Mouse (Mus musculus): ENCODE results near the gene Cabin1. TPM values are rescaled to one million over a fixed set of nuclear protein-coding genes. Genes with fewer than 3 reads are reported as not detected.

The Cabin1 gene
- total and polyA plus RNA-seq, 3 experiments = 27.2 to 115 (median 54.9) TPM

- Histone ChIP-seq H3K4me3 (ENCODE audit: control insufficient read depth in 1 of 2, insufficient read depth in 1 of 2, low read depth in 2 of 2, low read length in 2 of 2) (peak within 1 kb of the TSS; percentile 73 to 90), H3K36me3 (ENCODE audit: control insufficient read depth in 1 of 2, insufficient read depth in 2 of 2, low read length in 2 of 2) (peaks cover 0 to 5% of the 10 kb centered on the region in 2 experiments; a peak in 2 of 4 replicates), H3K27me3 (ENCODE audit: control insufficient read depth in 1 of 2, insufficient read depth in 2 of 2, low read length in 2 of 2) (no peaks in the 10 kb centered on the region), H3K27ac (ENCODE audit: control insufficient read depth, low read depth, low read length) (peak within 1 kb of the TSS; percentile 47), H3K9ac (ENCODE audit: control insufficient read depth, low read depth, low read length, poor library complexity, severe bottlenecking) (peak within 1 kb of the TSS; percentile 73), H3K9me3 (replicated peaks; ENCODE audit: insufficient read depth, low read length) (no peaks in the 10 kb centered on the region), H3K79me2 (ENCODE audit: control insufficient read depth, insufficient read depth, low read length, poor library complexity) (peaks cover 2% of the 10 kb centered on the region; the same call in 1 of the 2 replicates), H3K4me1 (ENCODE audit: control insufficient read depth in 1 of 2, insufficient read depth in 2 of 2, low read length in 2 of 2) (peaks cover 0 to 6% of the 10 kb centered on the region in 2 experiments; a peak in 2 of 4 replicates)
- peak; percentile 97 for DNase-seq (ENCODE audit: low read depth, low spot score)
- TF ChIP-seq GABPA (IDR thresholded peaks at IDR 0.05; ENCODE audit: low read depth, low read length) (peak; percentile 40; the same call in 1 of the 2 replicates), MAZ (IDR thresholded peaks at IDR 0.05; ENCODE audit: low read depth, low read length) (peak; percentile 42; the same call in 1 of the 2 replicates), USF2 (IDR thresholded peaks at IDR 0.05; ENCODE audit: borderline replicate concordance in 1 of 2, insufficient read depth in 1 of 2, low read depth in 1 of 2, low read length in 2 of 2) (peak; percentile 56 to 88; a peak in 3 of 4 replicates), E2F4 (IDR thresholded peaks at IDR 0.05; ENCODE audit: borderline replicate concordance, low read depth, low read length) (peak; percentile 41; the same call in 1 of the 2 replicates), CHD1 (IDR thresholded peaks at IDR 0.05; ENCODE audit: low read depth, low read length) (0 out of 2 replicates have a peak, but pooled peaks have one; percentile 30), NELFE (IDR thresholded peaks at IDR 0.05; ENCODE audit: low read depth, low read length) (peak; percentile 75), ZNF384 (IDR thresholded peaks at IDR 0.05; ENCODE audit: low read depth, low read length) (peak; percentile 28; the same call in 1 of the 2 replicates), MYB (IDR thresholded peaks at IDR 0.05; ENCODE audit: low read depth, low read length) (no peak), CHD2 (IDR thresholded peaks at IDR 0.05; ENCODE audit: low read length) (no peak), MXI1 (IDR thresholded peaks at IDR 0.05; ENCODE audit: low read depth, low read length) (peak; percentile 79), MAX (IDR thresholded peaks at IDR 0.05; ENCODE audit: low read length) (peak; percentile 95), SMC3 (IDR thresholded peaks at IDR 0.05; ENCODE audit: low read depth, low read length) (peak; percentile 48), BHLHE40 (IDR thresholded peaks at IDR 0.05; ENCODE audit: borderline replicate concordance, low read depth, low read length) (peak; percentile 78), TAL1 (IDR thresholded peaks at IDR 0.05; ENCODE audit: low read length) (no peak), UBTF (IDR thresholded peaks at IDR 0.05; ENCODE audit: borderline replicate concordance, insufficient read depth, low read depth, low read length) (no peak), POLR2AphosphoS2 (IDR thresholded peaks at IDR 0.05; ENCODE audit: low read length) (peak; percentile 70), ETS1 (IDR thresholded peaks at IDR 0.05; ENCODE audit: low read depth, low read length) (peak; percentile 51; the same call in 1 of the 2 replicates), POLR2AphosphoS5 (IDR thresholded peaks at IDR 0.05; ENCODE audit: borderline replicate concordance, low read depth, low read length) (no peak), SIN3A (IDR thresholded peaks at IDR 0.05; ENCODE audit: low read length) (peak; percentile 84), NRF1 (IDR thresholded peaks at IDR 0.05; ENCODE audit: insufficient read depth, low read depth, low read length, poor library complexity, severe bottlenecking) (no peak), ZMIZ1 (IDR thresholded peaks at IDR 0.05; ENCODE audit: low read depth, low read length) (peak; percentile 92), MEF2A (IDR thresholded peaks at IDR 0.05; ENCODE audit: extremely low read depth, insufficient replicate concordance, low read depth, low read length, poor library complexity, severe bottlenecking) (no peak), USF1 (IDR thresholded peaks at IDR 0.05; ENCODE audit: low read depth, low read length) (peak; percentile 97), CTCF (IDR thresholded peaks at IDR 0.05 in 2 of 3, conservative IDR thresholded peaks at IDR 0.05 in 1 of 3; ENCODE audit: control insufficient read depth in 1 of 3, insufficient read depth in 1 of 3, low read depth in 2 of 3, low read length in 3 of 3, poor library complexity in 1 of 3, severe bottlenecking in 1 of 3) (peak; percentile 23 to 78 (median 67); a peak in 5 of 6 replicates), ZC3H11A (IDR thresholded peaks at IDR 0.05; ENCODE audit: low read depth, low read length) (0 out of 2 replicates have a peak, but pooled peaks have one; percentile 11), POLR2A (IDR thresholded peaks at IDR 0.05; ENCODE audit: control insufficient read depth in 1 of 2, insufficient read depth in 1 of 2, low read depth in 1 of 2, low read length in 2 of 2, poor library complexity in 1 of 2) (peak; percentile 74 to 89), EP300 (IDR thresholded peaks at IDR 0.05; ENCODE audit: low read depth in 1 of 2, low read length in 2 of 2) (no peak; a peak in 1 of 4 replicates), JUND (IDR thresholded peaks at IDR 0.05; ENCODE audit: low read depth, low read length) (no peak), RCOR1 (IDR thresholded peaks at IDR 0.05; ENCODE audit: low read depth, low read length) (0 out of 2 replicates have a peak, but pooled peaks have one; percentile 14), HCFC1 (IDR thresholded peaks at IDR 0.05; ENCODE audit: low read depth, low read length) (peak; percentile 82), KAT2A (conservative IDR thresholded peaks at IDR 0.05; ENCODE audit: low read depth, low read length) (peak; percentile 48), ELF1 (IDR thresholded peaks at IDR 0.05; ENCODE audit: low read depth, low read length) (peak; percentile 62), ZKSCAN1 (IDR thresholded peaks at IDR 0.05; ENCODE audit: low read depth, low read length) (no peak), TCF12 (IDR thresholded peaks at IDR 0.05; ENCODE audit: low read depth, low read length) (0 out of 2 replicates have a peak, but pooled peaks have one; percentile 44)
Observed at GRCm38 (mm10) chr10:75772795-75773664, 8.9 kb upstream of the Cabin1 start, which contains the start of gene Ddt. Ddt (minus strand) TSS chr10:75773414.
